Mouse (Mus musculus) bone marrow, adult 2 months (tissue): ENCODE measurements around the gene Shroom1. TPM values are rescaled to one million over a fixed set of nuclear protein-coding genes. Genes with fewer than 3 reads are reported as not detected.

Experiments used
- H3K27ac ChIP-seq: fragments of 200-500 bp; 2 replicates; pipeline ENCODE4 v1.5.1; 2012; ENCODE audit warnings: low read depth, mild to moderate bottlenecking, control low read depth, inconsistent platforms, low read length; ENCODE audit not compliant: control insufficient read depth, poor library complexity, insufficient read depth
- H3K4me1 ChIP-seq: fragments of 200-500 bp; 2 replicates; pipeline ENCODE4 v1.6.1; 2011; ENCODE audit warnings: low read length; ENCODE audit not compliant: control insufficient read depth, insufficient read depth
- H3K4me3 ChIP-seq: fragments of 200-500 bp; replicated peaks from 2 replicates; pipeline ENCODE3; 2011; ENCODE audit warnings: mild to moderate bottlenecking, low read depth, low read length, control low read depth; ENCODE audit not compliant: control insufficient read depth
- CTCF ChIP-seq: fragments of 200-500 bp; IDR thresholded peaks from 2 replicates; pipeline ENCODE4 v1.5.1; 2011; ENCODE audit warnings: low read length, control low read depth; ENCODE audit not compliant: control insufficient read depth, insufficient read depth
- POLR2A ChIP-seq: fragments of 200-500 bp; IDR thresholded peaks from 2 replicates; pipeline ENCODE4 v1.6.1; 2011; ENCODE audit warnings: low read depth, mild to moderate bottlenecking, control low read depth, low read length, borderline replicate concordance; ENCODE audit not compliant: control insufficient read depth
- WGBS: fragments of 180-500 bp; shearing (Covaris S2); methylation state at CpG from one replicate; pipeline ENCODE4 v1.1.7; 2018; 5-methylcytosine and 5-hydroxymethylcytosine counted together
- polyA plus RNA-seq: library from polyadenylated mRNA; stranded (reverse); fragments of >200 nt; gene quantifications from 2 replicates; pipeline ENCODE4 v1.2.4, GENCODE M21; 2011; ENCODE audit warnings: low replicate concordance; ENCODE audit not compliant: missing spikeins, insufficient read depth, insufficient read length

Shroom1 gene
- polyA plus RNA-seq, 1 experiment, result 0.70 TPM

GRCm38 (mm10) chr11:53452396-53452795 is 4.6 kb upstream of the Shroom1 start:
- 90% methylated on average over 9 of the region's 9 CpGs for WGBS
- H3K4me3 ChIP-seq, result no peak overlapping the region
- no peak overlapping the region for H3K27ac ChIP-seq
- TF ChIP-seq CTCF (no peak), POLR2A (no peak)
- H3K4me1 ChIP-seq, result no peaks in the 10 kb centered on the region

GRCm38 (mm10) chr11:53453031-53453430 is 4.0 kb upstream of the Shroom1 start:
- TF ChIP-seq CTCF (no peak), POLR2A (no peak)
- 72% methylated on average over 5 of the region's 5 CpGs for WGBS

GRCm38 (mm10) chr11:53457372-53457954 is 458 bp downstream of the Shroom1 start:
- Histone ChIP-seq H3K27ac (no peak overlapping the region), H3K4me3 (peak overlapping the region; percentile 44), H3K4me1 (no peaks in the 10 kb centered on the region)
- 23% methylated on average over 29 of the region's 29 CpGs for WGBS
- TF ChIP-seq POLR2A, result no peak
- no peak for TF ChIP-seq CTCF

More at GRCm38 (mm10) chr11:53453031-53453430, 4.0 kb upstream of the Shroom1 start:
- Histone ChIP-seq H3K4me3 (no peak overlapping the region), H3K27ac (no peak overlapping the region), H3K4me1 (no peaks in the 10 kb centered on the region)

GRCm38 (mm10) chr11:53458996-53459395 is 2.0 kb downstream of the Shroom1 start:
- no peak overlapping the region for H3K27ac ChIP-seq
- no peak overlapping the region for H3K4me3 ChIP-seq
- H3K4me1 ChIP-seq, result no peaks in the 10 kb centered on the region
- WGBS, result 76% methylated on average over 3 of the region's 3 CpGs
- TF ChIP-seq POLR2A (no peak), CTCF (no peak)

- Histone ChIP-seq H3K4me1 (no peaks in the 10 kb centered on the region), H3K27ac (no peak overlapping the region), H3K4me3 (no peak overlapping the region)
- TF ChIP-seq POLR2A, result no peak
- no peak for TF ChIP-seq CTCF
- WGBS, result 51% methylated on average over 3 of the region's 3 CpGs
Measured at GRCm38 (mm10) chr11:53460192-53460591, 3.2 kb downstream of the Shroom1 start.

- H3K27ac ChIP-seq, result no peak overlapping the region
Measured at GRCm38 (mm10) chr11:53461727-53462126, 4.7 kb downstream of the Shroom1 start.

GRCm38 (mm10) chr11:53463551-53464424 is 6.8 kb downstream of the Shroom1 start:
- Histone ChIP-seq H3K27ac (no peak overlapping the region), H3K4me3 (no peak overlapping the region), H3K4me1 (no peaks in the 10 kb centered on the region)
- TF ChIP-seq CTCF (no peak), POLR2A (no peak)
- WGBS, result 14% methylated on average over 55 of the region's 55 CpGs

More at GRCm38 (mm10) chr11:53461727-53462126, 4.7 kb downstream of the Shroom1 start:
- Histone ChIP-seq H3K4me3 (no peak overlapping the region), H3K4me1 (no peaks in the 10 kb centered on the region)
- 50% methylated on average over 5 of the region's 5 CpGs for WGBS
- TF ChIP-seq CTCF, result no peak
- no peak for TF ChIP-seq POLR2A

- 26% methylated on average over 40 of the region's 40 CpGs for WGBS
- H3K27ac ChIP-seq, result no peak overlapping the region
- no peak; the same call in 1 of the 2 replicates for TF ChIP-seq POLR2A
- peak; percentile 74 for TF ChIP-seq CTCF
- no peaks in the 10 kb centered on the region for H3K4me1 ChIP-seq
- no peak overlapping the region for H3K4me3 ChIP-seq
Measured at GRCm38 (mm10) chr11:53466231-53466971, 9.4 kb downstream of the Shroom1 start.
